Mouse (Mus musculus): ENCODE data around the gene Plk5. TPM values are rescaled to one million over a fixed set of nuclear protein-coding genes. Genes with fewer than 3 reads are reported as not detected.
A peak's percentile ranks its signal among the peaks of the same experiment; 100 is the strongest.

The Plk5 gene
- polyA plus RNA-seq (2012), result not detected in 2 replicates

GRCm38 (mm10) chr10:80356001-80356682, at the start of gene Plk5:
Gene Plk5, plus strand, starts transcription at chr10:80356459.
- peaks cover 100% of the 10 kb centered on the region for H3K27me3 ChIP-seq (ENCODE audit: control insufficient read depth)
- H3K4me3 ChIP-seq (replicated peaks), result no peak within 1 kb of the TSS
- H3K9me3 ChIP-seq (ENCODE audit: control insufficient read depth, low read length), result peaks cover 12% of the 10 kb centered on the region; the same call in 1 of the 2 replicates
- H3K4me1 ChIP-seq (ENCODE audit: control insufficient read depth), result peaks cover 5% of the 10 kb centered on the region
- TF ChIP-seq TAL1 (IDR thresholded peaks at IDR 0.05; ENCODE audit: low read length) (no peak), GATA1 (IDR thresholded peaks at IDR 0.05; ENCODE audit: low read length) (no peak)
- no peaks in the 10 kb centered on the region for H3K36me3 ChIP-seq (ENCODE audit: control insufficient read depth)

GRCm38 (mm10) chr10:80311560-80311959, 44.7 kb upstream of the Plk5 start:
- Histone ChIP-seq H3K9me3 (ENCODE audit: control insufficient read depth, low read length) (peaks cover 27% of the 10 kb centered on the region), H3K36me3 (ENCODE audit: control insufficient read depth) (no peaks in the 10 kb centered on the region), H3K27me3 (ENCODE audit: control insufficient read depth) (peaks cover 91% of the 10 kb centered on the region), H3K4me3 (replicated peaks) (no peak overlapping the region), H3K4me1 (ENCODE audit: control insufficient read depth) (peaks cover 24% of the 10 kb centered on the region)
- TF ChIP-seq TAL1 (IDR thresholded peaks at IDR 0.05; ENCODE audit: low read length), result no peak
- TF ChIP-seq GATA1 (IDR thresholded peaks at IDR 0.05; ENCODE audit: low read length), result no peak

- Histone ChIP-seq H3K27me3 (ENCODE audit: control insufficient read depth) (peaks cover 84% of the 10 kb centered on the region), H3K36me3 (ENCODE audit: control insufficient read depth) (peaks cover 12% of the 10 kb centered on the region), H3K9me3 (ENCODE audit: control insufficient read depth, low read length) (peaks cover 27% of the 10 kb centered on the region), H3K4me3 (replicated peaks) (no peak overlapping the region), H3K4me1 (ENCODE audit: control insufficient read depth) (peaks cover 37% of the 10 kb centered on the region)
- TF ChIP-seq GATA1 (IDR thresholded peaks at IDR 0.05; ENCODE audit: low read length), result no peak
- TF ChIP-seq TAL1 (IDR thresholded peaks at IDR 0.05; ENCODE audit: low read length), result no peak
Observed at GRCm38 (mm10) chr10:80312586-80313504, 43.4 kb upstream of the Plk5 start.

- Histone ChIP-seq H3K9me3 (ENCODE audit: control insufficient read depth, low read length) (peaks cover 27% of the 10 kb centered on the region), H3K4me1 (ENCODE audit: control insufficient read depth) (peaks cover 46% of the 10 kb centered on the region), H3K36me3 (ENCODE audit: control insufficient read depth) (peaks cover 21% of the 10 kb centered on the region), H3K4me3 (replicated peaks) (no peak overlapping the region), H3K27me3 (ENCODE audit: control insufficient read depth) (peaks cover 80% of the 10 kb centered on the region)
- no peak for TF ChIP-seq TAL1 (IDR thresholded peaks at IDR 0.05; ENCODE audit: low read length)
- TF ChIP-seq GATA1 (IDR thresholded peaks at IDR 0.05; ENCODE audit: low read length), result no peak
Observed at GRCm38 (mm10) chr10:80313627-80314201, 42.5 kb upstream of the Plk5 start.

GRCm38 (mm10) chr10:80314494-80315001, 41.7 kb upstream of the Plk5 start:
- TF ChIP-seq TAL1 (IDR thresholded peaks at IDR 0.05; ENCODE audit: low read length), result no peak
- no peak for TF ChIP-seq GATA1 (IDR thresholded peaks at IDR 0.05; ENCODE audit: low read length)
- Histone ChIP-seq H3K4me1 (ENCODE audit: control insufficient read depth) (peaks cover 54% of the 10 kb centered on the region), H3K9me3 (ENCODE audit: control insufficient read depth, low read length) (peaks cover 27% of the 10 kb centered on the region), H3K4me3 (replicated peaks) (no peak overlapping the region), H3K36me3 (ENCODE audit: control insufficient read depth) (peaks cover 29% of the 10 kb centered on the region), H3K27me3 (ENCODE audit: control insufficient read depth) (peaks cover 72% of the 10 kb centered on the region)

GRCm38 (mm10) chr10:80315315-80315714, 40.9 kb upstream of the Plk5 start:
- TF ChIP-seq TAL1 (IDR thresholded peaks at IDR 0.05; ENCODE audit: low read length) (no peak), GATA1 (IDR thresholded peaks at IDR 0.05; ENCODE audit: low read length) (no peak)
- H3K4me3 ChIP-seq (replicated peaks), result no peak overlapping the region
- peaks cover 68% of the 10 kb centered on the region for H3K27me3 ChIP-seq (ENCODE audit: control insufficient read depth)
- H3K4me1 ChIP-seq (ENCODE audit: control insufficient read depth), result peaks cover 60% of the 10 kb centered on the region
- H3K9me3 ChIP-seq (ENCODE audit: control insufficient read depth, low read length), result peaks cover 27% of the 10 kb centered on the region
- peaks cover 30% of the 10 kb centered on the region for H3K36me3 ChIP-seq (ENCODE audit: control insufficient read depth)

- peaks cover 68% of the 10 kb centered on the region for H3K4me1 ChIP-seq (ENCODE audit: control insufficient read depth)
- TF ChIP-seq TAL1 (IDR thresholded peaks at IDR 0.05; ENCODE audit: low read length) (no peak), GATA1 (IDR thresholded peaks at IDR 0.05; ENCODE audit: low read length) (no peak)
- H3K9me3 ChIP-seq (ENCODE audit: control insufficient read depth, low read length), result peaks cover 27% of the 10 kb centered on the region
- H3K4me3 ChIP-seq (replicated peaks), result peak overlapping the region; percentile 36
- H3K36me3 ChIP-seq (ENCODE audit: control insufficient read depth), result peaks cover 32% of the 10 kb centered on the region
- peaks cover 57% of the 10 kb centered on the region for H3K27me3 ChIP-seq (ENCODE audit: control insufficient read depth)
Observed at GRCm38 (mm10) chr10:80316359-80316781, 39.9 kb upstream of the Plk5 start.

GRCm38 (mm10) chr10:80317011-80317410, 39.2 kb upstream of the Plk5 start:
- Histone ChIP-seq H3K36me3 (ENCODE audit: control insufficient read depth) (peaks cover 37% of the 10 kb centered on the region), H3K4me1 (ENCODE audit: control insufficient read depth) (peaks cover 74% of the 10 kb centered on the region), H3K27me3 (ENCODE audit: control insufficient read depth) (peaks cover 51% of the 10 kb centered on the region), H3K4me3 (replicated peaks) (peak overlapping the region; percentile 36), H3K9me3 (ENCODE audit: control insufficient read depth, low read length) (peaks cover 23% of the 10 kb centered on the region)
- no peak for TF ChIP-seq GATA1 (IDR thresholded peaks at IDR 0.05; ENCODE audit: low read length)
- no peak for TF ChIP-seq TAL1 (IDR thresholded peaks at IDR 0.05; ENCODE audit: low read length)

Data from erythroblast, embryonic 14.5 days (primary cell).